Mouse (Mus musculus) midbrain, embryonic 15.5 days (tissue): ENCODE measurements around the gene C2cd2. TPM values are rescaled to one million over a fixed set of nuclear protein-coding genes. Genes with fewer than 3 reads are reported as not detected.

Experiments
- ATAC-seq: fragments of 200-750 bp; cut with Nextera tagmentation; replicated peaks from 2 replicates; pipeline ENCODE4 v1.8.0; 2017; ENCODE audit warnings: moderate TSS enrichment
- H3K27ac ChIP-seq: fragments of 300-500 bp; sonication (generic); 2 replicates; pipeline ENCODE4 v1.5.1; 2015; ENCODE audit warnings: mild to moderate bottlenecking, inconsistent platforms
- H3K27me3 ChIP-seq: fragments of 300-500 bp; sonication (generic); replicated peaks from 2 replicates; pipeline ENCODE4 v1.6.1; 2015; ENCODE audit warnings: inconsistent platforms
- H3K36me3 ChIP-seq: fragments of 300-500 bp; sonication (generic); replicated peaks from 2 replicates; pipeline ENCODE4 v1.6.1; 2015; ENCODE audit warnings: inconsistent platforms
- H3K4me1 ChIP-seq: fragments of 300-500 bp; sonication (generic); 2 replicates; pipeline ENCODE4 v1.6.1; 2015; ENCODE audit warnings: inconsistent platforms
- H3K4me2 ChIP-seq: fragments of 300-500 bp; sonication (generic); 2 replicates; pipeline ENCODE4 v1.6.1; 2015; ENCODE audit warnings: inconsistent platforms, mild to moderate bottlenecking, moderate library complexity
- H3K4me3 ChIP-seq: fragments of 300-500 bp; sonication (generic); 2 replicates; pipeline ENCODE4 v1.5.1; 2015; ENCODE audit warnings: mild to moderate bottlenecking, inconsistent platforms
- H3K9ac ChIP-seq: fragments of 300-500 bp; sonication (generic); 2 replicates; pipeline ENCODE4 v1.6.1; 2015; ENCODE audit warnings: mild to moderate bottlenecking, inconsistent platforms
- H3K9me3 ChIP-seq: fragments of 300-500 bp; sonication (generic); 2 replicates; pipeline ENCODE4 v1.6.1; 2016; ENCODE audit warnings: inconsistent platforms
- WGBS: fragments of 180-500 bp; shearing (Covaris S2); methylation state at CpG from one replicate; pipeline ENCODE4 v1.1.7; 2015; ENCODE audit warnings: mixed read lengths; 5-methylcytosine and 5-hydroxymethylcytosine counted together
- polyA plus RNA-seq: library from polyadenylated mRNA; unstranded; fragments of >200 nt; fragmentation: Nextera tagmentation; extraction: Ambion mirVana; gene quantifications from 2 replicates; pipeline ENCODE4 v1.2.1, GENCODE M21; 2015

Gene C2cd2
- polyA plus RNA-seq, 1 experiment from 2014 or later = 17.8 TPM

GRCm38 (mm10) chr16:97869193-97870102 lies 93.0 kb downstream of the C2cd2 start:
- no peak overlapping the region for H3K9ac ChIP-seq
- H3K27me3 ChIP-seq = no peaks in the 10 kb centered on the region
- H3K9me3 ChIP-seq = no peaks in the 10 kb centered on the region
- 0 out of 2 replicates have a peak, but pooled peaks cover 19% of the 10 kb centered on the region for H3K36me3 ChIP-seq
- H3K4me3 ChIP-seq = no peak overlapping the region
- no peak overlapping the region for H3K4me2 ChIP-seq
- H3K27ac ChIP-seq = no peak overlapping the region
- no peaks in the 10 kb centered on the region for H3K4me1 ChIP-seq
- 69% methylated on average over 6 of the region's 6 CpGs for WGBS
- no peak for ATAC-seq

- H3K4me2 ChIP-seq = no peak overlapping the region
- H3K36me3 ChIP-seq = 0 out of 2 replicates have a peak, but pooled peaks cover 22% of the 10 kb centered on the region
- WGBS = 87% methylated on average over 3 of the region's 3 CpGs
- H3K27me3 ChIP-seq = no peaks in the 10 kb centered on the region
- no peak overlapping the region for H3K9ac ChIP-seq
- no peak overlapping the region for H3K4me3 ChIP-seq
- ATAC-seq = no peak
- H3K4me1 ChIP-seq = no peaks in the 10 kb centered on the region
- H3K9me3 ChIP-seq = no peaks in the 10 kb centered on the region
- H3K27ac ChIP-seq = no peak overlapping the region
Measured at GRCm38 (mm10) chr16:97863932-97864467, 98.4 kb downstream of the C2cd2 start.

- no peaks in the 10 kb centered on the region for H3K27me3 ChIP-seq
- no peak overlapping the region for H3K27ac ChIP-seq
- H3K4me3 ChIP-seq = no peak overlapping the region
- H3K36me3 ChIP-seq = no peaks in the 10 kb centered on the region
- H3K9ac ChIP-seq = no peak overlapping the region
- H3K4me1 ChIP-seq = peaks cover 7% of the 10 kb centered on the region
- no peak overlapping the region for H3K4me2 ChIP-seq
- no peak for ATAC-seq
- H3K9me3 ChIP-seq = no peaks in the 10 kb centered on the region
Measured at GRCm38 (mm10) chr16:97856050-97856449, 106.3 kb downstream of the C2cd2 start.

GRCm38 (mm10) chr16:97851741-97852319 lies 110.6 kb downstream of the C2cd2 start, which contains the start of gene Prdm15:
Prdm15 (minus strand) TSS chr16:97851850.
- Histone ChIP-seq H3K36me3 (no peaks in the 10 kb centered on the region), H3K4me1 (peaks cover 24% of the 10 kb centered on the region), H3K9ac (peak within 1 kb of the TSS; percentile 96), H3K4me3 (peak within 1 kb of the TSS; percentile 83), H3K27ac (peak within 1 kb of the TSS; percentile 100), H3K4me2 (peak within 1 kb of the TSS; percentile 62), H3K9me3 (no peaks in the 10 kb centered on the region), H3K27me3 (no peaks in the 10 kb centered on the region)
- WGBS = under 1% methylated on average over 31 of the region's 31 CpGs
- ATAC-seq = peak; percentile 91

- peak overlapping the region; percentile 62 for H3K4me2 ChIP-seq
- under 1% methylated on average over 67 of the region's 77 CpGs for WGBS
- no peaks in the 10 kb centered on the region for H3K9me3 ChIP-seq
- peaks cover 24% of the 10 kb centered on the region for H3K4me1 ChIP-seq
- peak overlapping the region; percentile 100 for H3K27ac ChIP-seq
- ATAC-seq = peak; percentile 93
- H3K36me3 ChIP-seq = no peaks in the 10 kb centered on the region
- peak overlapping the region; percentile 96 for H3K9ac ChIP-seq
- H3K27me3 ChIP-seq = no peaks in the 10 kb centered on the region
- H3K4me3 ChIP-seq = peak overlapping the region; percentile 83
Measured at GRCm38 (mm10) chr16:97851061-97851740, 111.2 kb downstream of the C2cd2 start.

GRCm38 (mm10) chr16:97850667-97851060 lies 111.7 kb downstream of the C2cd2 start:
- under 1% methylated on average over 10 of the region's 11 CpGs for WGBS
- Histone ChIP-seq H3K27me3 (no peaks in the 10 kb centered on the region), H3K4me2 (peak overlapping the region; percentile 59), H3K9me3 (no peaks in the 10 kb centered on the region), H3K4me3 (peak overlapping the region; percentile 83), H3K9ac (peak overlapping the region; percentile 96), H3K4me1 (peaks cover 24% of the 10 kb centered on the region), H3K27ac (peak overlapping the region; percentile 100), H3K36me3 (no peaks in the 10 kb centered on the region)
- peak; percentile 76 for ATAC-seq

GRCm38 (mm10) chr16:97848832-97849231 lies 113.6 kb downstream of the C2cd2 start:
- Histone ChIP-seq H3K36me3 (no peaks in the 10 kb centered on the region), H3K27ac (no peak overlapping the region), H3K4me2 (no peak overlapping the region), H3K4me1 (peaks cover 24% of the 10 kb centered on the region), H3K27me3 (no peaks in the 10 kb centered on the region), H3K4me3 (no peak overlapping the region), H3K9ac (no peak overlapping the region), H3K9me3 (no peaks in the 10 kb centered on the region)
- no peak for ATAC-seq
- WGBS = 81% methylated on average over 6 of the region's 6 CpGs

- Histone ChIP-seq H3K4me3 (no peak overlapping the region), H3K27ac (no peak overlapping the region), H3K9me3 (no peaks in the 10 kb centered on the region), H3K4me2 (no peak overlapping the region), H3K9ac (no peak overlapping the region), H3K27me3 (no peaks in the 10 kb centered on the region), H3K4me1 (peaks cover 12% of the 10 kb centered on the region), H3K36me3 (0 out of 2 replicates have a peak, but pooled peaks cover 4% of the 10 kb centered on the region)
- WGBS = 92% methylated on average over 12 of the region's 12 CpGs
- ATAC-seq = no peak
Measured at GRCm38 (mm10) chr16:97844967-97845937, 117.1 kb downstream of the C2cd2 start.

- no peak overlapping the region for H3K27ac ChIP-seq
- H3K4me2 ChIP-seq = no peak overlapping the region
- H3K36me3 ChIP-seq = peaks cover 50% of the 10 kb centered on the region
- no peaks in the 10 kb centered on the region for H3K9me3 ChIP-seq
- no peaks in the 10 kb centered on the region for H3K4me1 ChIP-seq
- no peak overlapping the region for H3K9ac ChIP-seq
- no peak overlapping the region for H3K4me3 ChIP-seq
- no peak for ATAC-seq
- H3K27me3 ChIP-seq = no peaks in the 10 kb centered on the region
- WGBS = 94% methylated on average over 3 of the region's 3 CpGs
Measured at GRCm38 (mm10) chr16:97832154-97832553, 130.2 kb downstream of the C2cd2 start.

GRCm38 (mm10) chr16:97828207-97828606 lies 134.2 kb downstream of the C2cd2 start:
- Histone ChIP-seq H3K27me3 (no peaks in the 10 kb centered on the region), H3K4me2 (no peak overlapping the region), H3K36me3 (0 out of 2 replicates have a peak, but pooled peaks cover 24% of the 10 kb centered on the region), H3K9me3 (no peaks in the 10 kb centered on the region), H3K4me1 (no peaks in the 10 kb centered on the region), H3K4me3 (no peak overlapping the region), H3K9ac (no peak overlapping the region), H3K27ac (no peak overlapping the region)
- no peak for ATAC-seq
- 98% methylated on average over 1 of the region's 1 CpGs for WGBS

GRCm38 (mm10) chr16:97823311-97824007 lies 138.9 kb downstream of the C2cd2 start:
- Histone ChIP-seq H3K9ac (no peak overlapping the region), H3K27me3 (no peaks in the 10 kb centered on the region), H3K9me3 (no peaks in the 10 kb centered on the region), H3K36me3 (peaks cover 30% of the 10 kb centered on the region), H3K4me1 (no peaks in the 10 kb centered on the region), H3K27ac (no peak overlapping the region), H3K4me2 (no peak overlapping the region), H3K4me3 (no peak overlapping the region)
- 97% methylated on average over 6 of the region's 6 CpGs for WGBS
- ATAC-seq = no peak
